Mouse (Mus musculus) G1E (cell line): ENCODE results near the gene Tnnc1. TPM values are rescaled to one million over a fixed set of nuclear protein-coding genes. Genes with fewer than 3 reads are reported as not detected.

Experiments used
- ATAC-seq: 2 replicates; pipeline ENCODE4 v1.8.0; 2016; ENCODE audit warnings: mild to moderate bottlenecking; ENCODE audit not compliant: insufficient number of reproducible peaks, poor library complexity, low FRiP score, severe bottlenecking; ENCODE audit errors: extremely low read depth
- DNase-seq: peaks from one replicate; pipeline ENCODE4 v3.0.0; 2012; ENCODE audit warnings: low spot score
- H3K27me3 ChIP-seq: 2 replicates; pipeline ENCODE4 v1.6.1; 2012; ENCODE audit warnings: mild to moderate bottlenecking, low read length, inconsistent platforms; ENCODE audit not compliant: insufficient read depth
- H3K36me3 ChIP-seq: replicated peaks from 2 replicates; pipeline ENCODE3; 2012; ENCODE audit warnings: mild to moderate bottlenecking, inconsistent platforms
- H3K4me1 ChIP-seq: 2 replicates; pipeline ENCODE4 v1.6.1; 2012; ENCODE audit warnings: low read depth, low read length, inconsistent platforms, mixed read lengths; ENCODE audit not compliant: insufficient read depth
- H3K4me3 ChIP-seq: 2 replicates; pipeline ENCODE4 v1.5.1; 2012; ENCODE audit warnings: low read depth, mild to moderate bottlenecking, inconsistent platforms, low read length, moderate library complexity, mixed read lengths
- H3K9me3 ChIP-seq: replicated peaks from 2 replicates; pipeline ENCODE4 v1.6.1; 2012; ENCODE audit warnings: inconsistent platforms
- CTCF ChIP-seq: IDR thresholded peaks from 2 replicates; pipeline ENCODE4 v1.5.1; 2012; ENCODE audit warnings: low read depth, low read length, inconsistent platforms, mixed read lengths
- GATA1 ChIP-seq: IDR thresholded peaks from 2 replicates; pipeline ENCODE4 v1.6.1; 2012; ENCODE audit warnings: borderline replicate concordance, low read length, inconsistent platforms, mixed read lengths
- GATA2 ChIP-seq: IDR thresholded peaks from 2 replicates; pipeline ENCODE4 v1.6.1; 2012; ENCODE audit warnings: low read depth, low read length, inconsistent platforms, borderline replicate concordance
- POLR2AphosphoS5 ChIP-seq: IDR thresholded peaks from 2 replicates; pipeline ENCODE4 v1.6.1; 2012; ENCODE audit warnings: low read depth, low read length, inconsistent platforms; ENCODE audit not compliant: insufficient replicate concordance
- TAL1 ChIP-seq: conservative IDR thresholded peaks from 2 replicates; pipeline ENCODE4 v1.6.1; 2012; ENCODE audit warnings: low read depth, low read length, inconsistent platforms, mixed read lengths
- polyA plus RNA-seq: library from polyadenylated mRNA; stranded (reverse); fragments of >175 nt; gene quantifications from 2 replicates; pipeline ENCODE4 v1.2.3, GENCODE M21; 2012
- total RNA-seq, 2 experiments: library from RNA; stranded (forward) in 1 of 2; stranded (reverse) in 1 of 2; fragments of 200-1000 nt in 1 of 2; fragments of >200 nt in 1 of 2; fragmentation: Nextera tagmentation in 1 of 2; gene quantifications; 2 replicates each; pipeline ENCODE4 v1.2.3; 2014 to 2017

Tnnc1 gene
- total and polyA plus RNA-seq, 3 experiments = 0.08 to 3.3 (median 1.1) TPM

DNA sequence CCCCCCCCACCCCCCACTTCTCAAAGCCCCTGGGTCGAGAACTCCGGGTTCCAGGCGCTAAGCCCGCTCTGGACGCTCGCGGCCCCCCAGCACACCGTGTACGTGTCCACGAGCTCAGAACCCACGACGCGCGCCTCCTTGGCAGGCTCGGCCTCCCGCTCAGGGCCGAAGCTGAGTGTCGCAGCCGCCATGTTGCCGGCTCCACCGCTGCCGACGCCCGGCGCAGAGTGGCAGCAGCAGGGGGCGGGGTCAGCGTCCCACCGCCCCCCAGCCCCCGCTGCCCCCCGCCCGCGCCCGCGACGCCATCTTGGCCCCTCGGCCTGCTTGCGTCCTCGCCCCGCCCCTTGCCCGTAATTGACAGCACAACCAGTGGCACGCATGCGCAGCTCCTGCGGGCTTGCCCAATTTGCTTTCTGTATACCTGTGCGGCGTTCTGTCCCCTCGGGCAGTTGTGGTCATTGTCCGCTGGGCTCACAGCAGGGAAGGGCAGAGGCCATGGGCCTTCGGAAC lies 1.6 kb upstream of the Tnnc1 start:
- H3K27me3 ChIP-seq = peaks cover 23% of the 10 kb centered on the region
- DNase-seq (peak; percentile 96), ATAC-seq (peak; percentile 66)
- H3K4me1 ChIP-seq = peaks cover 46% of the 10 kb centered on the region
- no peaks in the 10 kb centered on the region for H3K9me3 ChIP-seq
- TF ChIP-seq GATA1 (no peak), TAL1 (no peak), POLR2AphosphoS5 (no peak), CTCF (no peak), GATA2 (no peak)
- H3K4me3 ChIP-seq = peak overlapping the region; percentile 81
- peaks cover 38% of the 10 kb centered on the region for H3K36me3 ChIP-seq

DNA sequence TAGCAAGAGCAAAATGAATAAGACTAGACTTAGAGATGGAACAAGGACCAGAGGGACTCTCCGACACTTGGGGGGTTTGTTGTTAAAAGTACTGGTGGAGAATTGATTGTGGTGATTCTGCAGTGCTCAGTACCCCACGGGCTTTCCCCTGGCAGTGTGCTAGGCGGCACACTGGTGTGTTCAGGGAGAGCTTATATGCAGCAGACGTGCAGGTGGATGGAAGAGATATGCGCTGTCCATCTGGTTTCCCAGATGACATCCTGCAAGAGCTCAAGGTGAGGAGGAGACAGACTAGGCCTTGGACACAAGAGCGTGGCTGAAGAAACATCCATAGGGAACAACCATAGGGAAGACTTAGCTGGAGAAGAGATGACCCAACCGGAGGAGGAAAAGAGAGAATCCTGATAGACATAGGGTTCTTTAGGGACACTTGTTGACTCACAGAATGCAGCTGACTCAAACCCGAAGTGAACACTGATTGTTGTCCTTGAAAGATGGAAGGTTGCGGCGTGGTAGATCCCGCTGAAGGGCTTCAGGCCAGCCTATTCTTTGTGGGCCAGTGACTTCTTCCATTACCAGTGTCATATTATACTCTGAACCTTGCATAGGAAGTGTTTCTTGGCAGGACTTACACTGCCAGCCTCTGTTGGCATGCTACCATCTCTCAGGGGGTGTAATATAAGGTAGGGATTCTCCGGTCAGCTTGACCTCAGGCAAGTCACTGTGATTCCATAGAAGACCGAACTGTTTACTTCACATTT lies 862 bp upstream of the Tnnc1 start:
- ATAC-seq (0 out of 2 replicates have a peak, but pooled peaks have one; percentile 31), DNase-seq (peak; percentile 33)
- Histone ChIP-seq H3K27me3 (peaks cover 30% of the 10 kb centered on the region), H3K4me3 (peak overlapping the region; percentile 81), H3K36me3 (peaks cover 30% of the 10 kb centered on the region), H3K4me1 (peaks cover 42% of the 10 kb centered on the region), H3K9me3 (no peaks in the 10 kb centered on the region)
- TF ChIP-seq TAL1 (peak; percentile 68), POLR2AphosphoS5 (no peak), GATA2 (no peak), CTCF (no peak)

DNA sequence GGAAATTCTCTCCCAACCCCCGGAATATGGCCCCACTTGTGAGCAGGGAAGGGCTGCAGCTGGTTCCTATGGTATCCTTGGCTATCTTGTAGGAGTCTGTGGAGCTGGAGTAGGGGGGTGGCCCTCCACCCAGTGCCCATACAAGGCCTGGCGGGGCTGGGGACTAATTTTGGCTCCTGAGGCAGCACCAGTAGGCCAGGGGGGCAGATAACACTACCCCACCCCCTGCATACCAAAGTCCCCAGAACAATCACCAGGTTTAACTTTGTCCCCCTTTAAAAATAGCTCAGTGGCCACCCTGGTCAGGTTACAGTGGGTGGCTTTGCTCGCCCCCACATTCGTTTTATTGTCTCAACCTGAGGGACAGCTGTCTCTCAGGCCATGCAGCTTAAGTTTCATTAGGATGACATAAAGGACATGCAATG lies 1.0 kb downstream of the Tnnc1 start:
- Histone ChIP-seq H3K9me3 (no peaks in the 10 kb centered on the region), H3K4me1 (peaks cover 36% of the 10 kb centered on the region), H3K27me3 (peaks cover 48% of the 10 kb centered on the region), H3K36me3 (peaks cover 12% of the 10 kb centered on the region), H3K4me3 (no peak overlapping the region)
- TF ChIP-seq CTCF (no peak), TAL1 (no peak), GATA2 (no peak), POLR2AphosphoS5 (no peak), GATA1 (no peak)
- ATAC-seq (no peak), DNase-seq (no peak)

DNA sequence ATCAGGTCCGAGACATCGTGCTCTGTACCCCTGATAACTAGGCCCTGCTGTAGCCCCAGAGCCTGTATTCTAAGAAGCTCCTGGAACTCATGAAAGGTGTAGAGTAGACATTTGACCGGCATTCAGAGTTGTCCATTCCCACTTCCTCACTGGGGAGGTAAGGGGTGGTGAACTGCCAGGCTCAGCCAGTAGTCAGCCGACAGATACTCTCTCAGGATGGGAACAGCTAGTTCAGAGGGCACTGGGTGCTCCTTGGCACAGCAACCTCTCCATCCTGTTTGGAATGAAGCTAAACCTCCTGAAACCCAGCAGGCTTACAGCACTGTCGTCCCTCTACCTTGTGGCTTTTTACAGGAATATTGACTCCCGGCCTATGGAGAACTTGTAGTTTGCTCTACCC lies 3.7 kb downstream of the Tnnc1 start:
- peaks cover 20% of the 10 kb centered on the region for H3K4me1 ChIP-seq
- no peaks in the 10 kb centered on the region for H3K9me3 ChIP-seq
- no peak overlapping the region for H3K4me3 ChIP-seq
- H3K36me3 ChIP-seq = no peaks in the 10 kb centered on the region
- no peak for ATAC-seq
- TF ChIP-seq POLR2AphosphoS5 (no peak), CTCF (no peak), TAL1 (no peak), GATA2 (no peak), GATA1 (no peak)
- no peak for DNase-seq
- peaks cover 70% of the 10 kb centered on the region for H3K27me3 ChIP-seq

DNA sequence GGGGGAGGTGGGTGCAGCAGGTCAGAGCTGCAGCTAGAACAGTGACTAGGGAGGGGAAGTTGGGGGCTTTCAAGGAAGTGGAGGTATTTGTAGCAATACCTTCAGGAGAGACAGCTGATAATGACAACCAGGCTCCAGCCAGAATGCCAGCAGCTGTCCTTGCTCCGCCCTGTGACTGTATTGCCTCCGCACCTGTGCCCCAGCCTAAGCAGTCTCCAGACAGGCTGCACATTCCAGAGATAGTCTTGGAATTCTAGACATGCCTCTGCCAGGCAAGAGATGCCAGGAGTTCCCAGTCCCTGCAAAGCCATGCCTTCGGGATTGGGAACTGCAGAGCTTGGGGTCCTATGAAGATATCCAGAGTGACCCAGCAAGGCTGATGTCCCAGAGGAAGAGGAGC lies 4.4 kb downstream of the Tnnc1 start:
- Histone ChIP-seq H3K36me3 (no peaks in the 10 kb centered on the region), H3K4me3 (no peak overlapping the region), H3K4me1 (peaks cover 13% of the 10 kb centered on the region), H3K9me3 (no peaks in the 10 kb centered on the region), H3K27me3 (peaks cover 74% of the 10 kb centered on the region)
- TF ChIP-seq POLR2AphosphoS5 (no peak), CTCF (no peak), GATA2 (no peak), GATA1 (no peak), TAL1 (no peak)
- DNase-seq (no peak), ATAC-seq (no peak)

DNA sequence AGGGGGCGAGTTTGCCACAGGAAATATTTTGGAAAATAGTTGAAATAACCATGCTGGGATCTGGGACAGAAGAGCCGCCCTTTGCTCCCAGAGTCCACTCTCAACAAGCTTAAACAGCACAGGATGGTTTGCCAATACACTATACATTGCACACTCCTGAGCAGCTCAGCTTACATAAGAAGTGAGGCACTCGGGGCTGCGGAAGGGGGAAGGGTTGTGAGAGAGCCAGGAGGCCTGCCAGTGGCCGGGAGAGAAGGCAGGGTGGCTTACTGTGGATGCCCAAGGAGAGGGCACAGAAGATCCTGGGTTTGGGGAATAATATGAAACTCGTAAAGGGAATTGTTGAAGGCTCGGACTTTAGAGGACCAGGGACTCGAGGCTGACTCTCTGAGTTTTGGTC lies 5.8 kb downstream of the Tnnc1 start:
- no peaks in the 10 kb centered on the region for H3K36me3 ChIP-seq
- H3K4me1 ChIP-seq = peaks cover 12% of the 10 kb centered on the region
- no peak for TF ChIP-seq CTCF
- no peak for TF ChIP-seq TAL1
- no peak for TF ChIP-seq POLR2AphosphoS5
- no peak for TF ChIP-seq GATA1
- no peak for TF ChIP-seq GATA2
- no peak for ATAC-seq
- no peak for DNase-seq
- H3K27me3 ChIP-seq = peaks cover 75% of the 10 kb centered on the region
- H3K9me3 ChIP-seq = no peaks in the 10 kb centered on the region
- no peak overlapping the region for H3K4me3 ChIP-seq
